Mouse (Mus musculus): ENCODE results near the gene Prdm8.

Prdm8 gene

GRCm38 (mm10) chr5:98184971-98185805 is 18.2 kb downstream of the Prdm8 start:
- no peak for DNase-seq (ENCODE audit: low read depth)

- no peak for DNase-seq (ENCODE audit: low read depth)
These were observed 19.1 kb downstream of the Prdm8 start for GRCm38 (mm10) chr5:98185806-98186751.

- DNase-seq (ENCODE audit: low read depth), result no peak
These were observed 22.5 kb downstream of the Prdm8 start for GRCm38 (mm10) chr5:98189181-98190180.

DNA sequence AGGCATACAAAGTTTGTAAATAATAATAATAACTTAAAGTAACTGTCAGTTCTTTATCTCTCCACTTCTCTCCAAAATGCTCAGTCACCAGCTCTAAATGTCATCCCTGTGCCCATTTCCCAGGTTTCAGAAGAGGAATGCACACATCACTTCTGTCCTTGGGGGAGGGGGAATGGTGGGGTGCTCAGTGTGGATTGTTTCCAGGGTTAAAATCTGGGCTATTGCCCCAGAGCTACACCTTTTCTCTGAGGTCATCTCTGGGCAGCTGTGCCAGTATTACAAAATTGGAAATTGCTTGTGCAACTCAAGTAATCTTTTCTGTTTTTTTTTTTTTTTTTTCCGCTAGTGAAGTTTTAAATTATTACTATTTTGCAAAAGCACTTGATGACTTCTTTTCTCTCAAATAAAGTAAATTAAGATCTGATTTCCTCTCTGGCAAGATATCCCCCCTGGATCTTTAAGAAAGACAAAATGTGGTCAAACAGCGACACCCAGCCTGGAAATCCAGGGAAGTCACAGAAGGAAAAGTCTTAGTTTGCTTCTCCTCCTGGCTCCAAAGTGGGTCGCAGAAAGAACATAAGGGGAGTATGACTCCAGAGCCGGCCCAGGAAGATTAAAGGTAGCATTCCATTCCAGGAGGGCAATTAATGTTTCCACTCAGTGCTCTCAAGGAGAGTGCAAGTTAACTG is 25.4 kb downstream of the Prdm8 start:
- no peak for DNase-seq (ENCODE audit: low read depth)

DNA sequence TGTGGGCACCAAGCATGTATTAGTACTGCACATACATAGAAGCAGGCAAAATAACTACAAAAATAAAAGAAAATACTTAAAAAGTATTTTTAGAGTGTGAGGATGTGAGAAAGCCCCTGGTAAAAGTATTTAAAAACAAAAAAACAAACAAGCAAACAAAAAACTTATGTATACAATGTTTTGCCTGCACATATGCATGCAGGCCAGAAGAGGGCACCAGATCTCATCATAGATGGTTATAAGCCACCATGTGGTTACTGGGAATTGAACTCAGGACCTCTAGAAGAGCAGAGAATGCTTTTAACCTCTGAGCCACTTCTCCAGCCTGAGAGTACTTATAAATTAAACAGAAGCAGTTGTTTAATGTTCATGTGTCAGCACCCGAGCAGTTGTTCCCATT is 28.0 kb downstream of the Prdm8 start:
- DNase-seq (ENCODE audit: low read depth), result no peak

- peak; percentile 47 for DNase-seq (ENCODE audit: low read depth)
These were observed 31.6 kb downstream of the Prdm8 start for GRCm38 (mm10) chr5:98198412-98199218.

- peak; percentile 51 for DNase-seq (ENCODE audit: low read depth)
These were observed 32.2 kb downstream of the Prdm8 start for GRCm38 (mm10) chr5:98199219-98199552.

DNA sequence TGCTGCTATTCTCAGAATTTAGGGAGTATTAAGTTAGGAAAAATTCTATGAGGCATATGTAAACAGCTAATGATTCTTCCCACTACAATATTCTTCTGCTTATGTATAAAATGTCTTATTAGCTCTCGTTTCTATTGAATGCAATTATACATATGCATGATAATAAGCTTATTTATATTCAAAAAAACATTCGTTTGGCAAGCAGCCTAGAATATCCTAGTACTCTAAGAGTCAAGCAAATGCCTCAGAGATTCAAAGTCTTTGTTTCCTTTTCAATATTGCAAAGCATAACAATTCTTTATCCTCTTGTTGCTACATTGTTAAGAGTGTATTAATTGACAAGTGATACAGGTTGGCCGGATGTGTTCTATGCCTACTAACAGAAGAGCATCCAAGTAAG is 34.6 kb downstream of the Prdm8 start:
- no peak for DNase-seq (ENCODE audit: low read depth)

- DNase-seq (ENCODE audit: low read depth), result no peak
These were observed 36.0 kb downstream of the Prdm8 start for GRCm38 (mm10) chr5:98202996-98203395.

DNA sequence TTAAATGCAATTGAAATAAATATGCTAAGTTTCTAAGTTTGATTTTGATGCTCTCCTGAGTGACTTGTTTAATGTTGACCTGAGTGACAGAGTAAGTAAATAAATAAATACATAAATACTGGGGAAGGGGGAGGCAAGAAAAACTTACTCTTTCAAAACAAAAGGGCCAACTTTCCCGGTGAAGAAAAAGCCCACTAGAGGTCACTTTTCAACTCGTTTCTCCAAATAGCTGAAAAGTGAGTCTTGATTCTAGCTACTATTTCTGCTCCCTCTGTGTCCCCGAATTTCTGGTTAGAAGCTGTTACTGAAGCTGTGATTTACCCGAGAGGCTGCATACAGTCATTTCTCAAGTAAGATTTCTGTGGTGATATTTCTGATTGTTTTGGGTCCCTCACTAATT is 45.5 kb downstream of the Prdm8 start:
- no peak for DNase-seq (ENCODE audit: low read depth)

- DNase-seq (ENCODE audit: low read depth), result no peak
These were observed 55.0 kb downstream of the Prdm8 start for GRCm38 (mm10) chr5:98221956-98222355.

GRCm38 (mm10) chr5:98226710-98227109 is 59.7 kb downstream of the Prdm8 start:
- no peak for DNase-seq (ENCODE audit: low read depth)

DNA sequence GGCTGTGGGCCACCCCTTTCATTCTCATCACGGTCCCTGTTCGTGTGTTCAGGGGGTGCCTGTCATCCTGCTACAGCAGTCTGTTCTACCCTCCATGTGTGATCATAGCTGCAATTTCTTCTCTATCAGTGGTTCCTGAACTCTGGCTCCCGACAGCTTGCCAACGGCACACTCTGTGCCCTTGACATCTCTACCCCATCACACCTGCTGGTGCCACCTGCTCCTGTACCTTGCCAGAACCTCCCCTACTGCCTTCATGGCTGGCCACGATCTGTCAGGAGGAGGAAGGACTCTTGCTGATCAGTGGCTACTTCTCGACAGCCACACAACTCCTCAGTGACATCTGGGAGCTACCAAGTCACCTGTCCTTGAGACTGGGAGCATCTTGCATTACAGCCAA is 62.5 kb downstream of the Prdm8 start:
- no peak for DNase-seq (ENCODE audit: low read depth)

- DNase-seq (ENCODE audit: low read depth), result no peak
These were observed 71.5 kb downstream of the Prdm8 start for GRCm38 (mm10) chr5:98238466-98238865.

Measured in 416B (cell line).